Mouse (Mus musculus): ENCODE data around the gene Utrn. TPM values are rescaled to one million over a fixed set of nuclear protein-coding genes. Genes with fewer than 3 reads are reported as not detected.
A peak's percentile ranks its signal among the peaks of the same experiment; 100 is the strongest.

The Utrn gene
- polyA plus RNA-seq, 2 experiments from 2014 or later, result 414 to 617 TPM

DNA sequence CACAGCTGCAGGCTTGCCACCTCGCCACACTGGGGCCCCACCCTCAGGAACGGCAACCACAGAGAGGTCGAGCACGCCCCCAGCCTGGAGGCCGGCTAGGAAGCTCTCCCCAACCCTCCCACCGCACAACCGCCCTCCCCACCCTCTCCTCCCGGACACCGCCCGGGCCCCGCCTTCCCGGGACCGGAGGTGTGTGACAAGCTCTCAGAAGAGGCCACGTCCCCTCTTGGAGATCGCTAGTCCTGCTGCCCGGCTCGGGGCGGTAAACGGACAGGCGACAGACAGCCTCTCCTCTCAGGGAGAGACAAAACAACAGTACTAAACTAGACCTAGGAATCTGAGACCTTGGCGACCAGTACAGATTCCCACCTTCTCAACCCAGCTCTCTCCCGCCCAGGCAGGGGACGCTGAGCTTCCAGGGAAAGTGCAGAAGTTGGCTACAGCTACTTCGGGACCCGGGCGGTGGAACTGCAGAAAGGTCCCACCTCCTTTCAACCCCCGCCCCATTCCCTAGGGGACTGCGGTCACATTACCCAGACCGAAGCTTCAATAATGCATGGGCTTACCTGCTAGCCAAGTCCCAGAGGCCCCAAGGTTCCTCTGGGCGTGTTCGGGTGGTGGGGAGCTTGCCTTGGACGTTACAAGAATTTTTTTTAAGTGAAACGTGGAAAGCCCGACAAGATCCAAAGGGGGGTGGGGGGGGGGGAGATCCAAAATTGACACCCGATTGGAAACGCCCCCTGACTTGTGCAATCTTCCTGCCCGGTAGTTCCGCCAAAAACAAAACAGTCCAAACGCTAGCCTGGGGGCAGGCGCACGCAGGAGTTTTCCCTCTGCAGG, 756 bp downstream of the Utrn start:
- ATAC-seq, result peak; percentile 58

DNA sequence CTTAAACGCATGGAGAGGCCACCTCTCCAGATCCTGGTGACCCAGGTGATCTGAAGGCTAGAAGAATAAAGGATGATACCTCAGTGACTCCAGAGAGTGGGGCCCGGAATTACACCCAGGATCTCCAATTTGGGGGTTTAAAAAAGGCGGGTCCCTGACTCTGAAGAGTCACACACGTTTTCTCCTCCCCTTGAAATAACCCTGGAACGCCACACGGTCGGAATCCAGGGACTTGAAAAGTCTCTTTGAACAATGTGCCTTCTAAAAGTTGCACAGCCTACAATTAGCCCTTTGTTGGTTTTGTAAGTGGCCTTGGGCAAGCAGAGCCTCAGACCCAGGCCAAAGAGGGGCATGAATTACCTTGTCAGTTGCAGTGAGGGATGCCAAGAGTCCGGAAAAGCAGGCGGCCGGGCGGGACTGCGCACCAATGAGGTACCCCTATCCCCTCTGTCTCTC, 1.4 kb downstream of the Utrn start:
- ATAC-seq, result no peak

DNA sequence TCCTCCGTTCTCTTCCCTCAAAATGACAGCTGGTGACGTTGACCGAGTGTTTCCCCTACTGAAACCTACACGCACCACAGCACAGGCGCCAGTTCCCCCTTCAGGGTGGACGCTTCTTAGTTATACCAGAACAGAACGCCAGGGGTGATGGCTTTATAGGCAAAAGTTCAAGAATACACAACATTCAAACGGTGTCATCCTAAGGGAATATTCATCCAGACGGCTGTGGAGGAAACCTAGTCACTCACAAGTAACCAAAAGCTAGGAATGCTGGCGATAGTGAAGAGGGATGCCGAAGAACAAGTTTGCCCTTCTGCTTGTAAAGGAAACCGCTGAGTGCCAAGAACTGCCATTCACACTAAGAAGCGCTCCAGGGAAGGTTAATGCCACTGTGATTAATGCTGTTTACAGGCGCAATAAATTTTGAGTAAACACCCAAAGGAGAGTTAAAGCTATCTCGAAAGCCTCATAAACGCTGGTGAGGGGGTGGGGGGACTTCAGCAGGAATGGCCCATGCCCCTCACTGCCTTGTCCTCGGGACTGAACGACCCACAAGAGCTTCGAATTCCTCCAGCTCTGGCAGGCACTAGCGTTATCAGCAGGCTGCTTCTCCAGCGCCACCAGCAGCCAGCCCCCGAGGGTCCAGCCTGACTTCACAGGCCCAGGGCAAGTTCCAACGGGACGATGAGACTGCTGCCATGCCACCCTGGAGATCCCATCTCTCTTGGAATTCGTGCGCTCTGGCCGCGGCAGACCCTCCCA, 2.0 kb downstream of the Utrn start:
- no peak for ATAC-seq

DNA sequence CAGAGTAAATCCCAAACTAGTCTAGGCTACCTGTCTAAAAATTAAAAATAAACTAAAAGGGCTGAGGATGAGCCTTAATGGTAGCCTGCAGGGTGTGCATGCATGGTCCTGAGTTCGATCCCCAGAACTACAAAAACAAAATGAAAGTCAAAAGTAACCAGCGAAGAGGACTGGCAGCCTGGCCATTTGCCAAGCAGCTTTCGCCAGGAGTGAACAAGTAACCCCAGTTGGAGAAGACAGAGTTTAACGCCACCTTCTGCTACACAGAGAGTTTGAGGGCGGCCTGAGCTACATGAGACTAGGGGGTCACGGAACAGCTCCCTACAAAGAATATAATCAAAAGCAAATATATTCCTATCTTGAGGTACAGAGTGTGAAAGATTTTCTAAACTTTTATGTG, 4.0 kb downstream of the Utrn start:
- ATAC-seq, result no peak

DNA sequence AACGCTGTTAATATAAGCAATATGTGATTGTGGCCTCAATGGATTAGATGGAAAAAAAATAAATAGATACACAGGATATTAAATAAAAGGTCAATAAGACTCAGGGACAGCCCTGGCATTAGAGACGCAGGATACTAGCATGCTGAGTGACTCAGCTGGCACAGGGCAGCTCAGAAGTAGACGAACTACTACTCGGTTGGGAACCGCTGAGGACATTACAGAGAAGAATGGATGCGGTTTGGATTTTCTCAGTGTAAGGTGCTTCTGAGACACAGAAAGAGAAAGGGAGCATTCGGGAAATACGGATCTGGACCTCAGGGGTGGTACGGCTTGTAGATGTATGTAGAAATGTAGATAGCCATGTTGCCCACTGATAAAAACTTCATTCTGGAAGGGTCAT, 5.6 kb downstream of the Utrn start:
- no peak for ATAC-seq

DNA sequence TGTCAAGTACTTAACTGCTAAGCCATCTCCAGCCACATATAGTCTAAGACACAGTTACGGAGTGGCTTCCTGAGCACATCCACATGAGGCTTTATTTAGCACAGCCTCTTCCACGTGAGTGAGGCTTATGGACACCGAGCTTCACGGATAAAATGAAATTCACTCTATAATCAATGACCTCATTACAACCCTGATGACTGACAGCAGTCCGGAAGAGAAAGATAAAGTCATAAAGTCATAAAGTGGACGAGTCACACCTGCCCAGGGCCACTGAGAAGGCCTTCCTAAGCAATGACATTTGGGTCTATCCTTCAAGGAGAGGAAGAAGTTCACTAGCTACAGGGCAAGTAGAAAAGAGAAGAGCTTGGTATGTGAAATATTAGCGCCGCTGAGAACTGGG, 7.1 kb downstream of the Utrn start:
- no peak for ATAC-seq

DNA sequence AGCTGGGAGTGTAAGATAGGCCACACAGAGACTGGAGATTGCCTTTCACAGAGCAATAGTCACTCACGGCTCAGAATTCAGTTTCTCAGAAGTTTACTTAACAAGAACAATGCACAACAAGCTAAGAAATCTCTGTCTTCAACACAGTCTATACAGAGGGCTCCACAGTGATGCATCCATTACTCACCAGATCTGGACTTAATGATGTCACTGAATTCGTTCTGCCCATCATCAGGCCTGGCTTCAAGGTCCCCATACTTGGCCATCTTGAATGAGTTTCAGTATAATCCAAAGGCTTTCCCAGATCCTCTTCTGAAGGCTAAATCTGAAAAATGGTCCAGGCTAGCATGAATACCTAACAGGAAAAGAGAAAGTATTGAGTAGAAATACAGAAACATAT, 7.8 kb downstream of the Utrn start:
- no peak for ATAC-seq

DNA sequence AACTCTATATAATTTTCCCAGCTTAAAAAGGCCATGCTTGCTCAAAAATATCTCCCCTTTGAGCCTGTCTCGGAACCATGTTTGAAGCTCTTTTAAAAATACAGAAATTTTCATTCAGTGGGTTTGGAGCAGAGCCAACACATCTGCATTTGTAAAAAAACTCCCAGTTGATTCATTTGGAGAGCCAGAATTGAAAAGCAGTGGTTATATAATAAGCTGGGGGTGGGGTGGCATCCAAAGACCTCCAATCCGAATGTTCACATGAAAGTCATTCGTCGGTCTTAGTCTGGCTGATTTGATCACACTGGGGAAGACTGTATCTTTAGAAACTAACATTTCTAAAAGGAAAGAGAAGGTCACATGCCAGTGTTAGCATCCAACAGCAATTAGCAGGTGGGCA, 8.4 kb downstream of the Utrn start:
- peak; percentile 11 for ATAC-seq

DNA sequence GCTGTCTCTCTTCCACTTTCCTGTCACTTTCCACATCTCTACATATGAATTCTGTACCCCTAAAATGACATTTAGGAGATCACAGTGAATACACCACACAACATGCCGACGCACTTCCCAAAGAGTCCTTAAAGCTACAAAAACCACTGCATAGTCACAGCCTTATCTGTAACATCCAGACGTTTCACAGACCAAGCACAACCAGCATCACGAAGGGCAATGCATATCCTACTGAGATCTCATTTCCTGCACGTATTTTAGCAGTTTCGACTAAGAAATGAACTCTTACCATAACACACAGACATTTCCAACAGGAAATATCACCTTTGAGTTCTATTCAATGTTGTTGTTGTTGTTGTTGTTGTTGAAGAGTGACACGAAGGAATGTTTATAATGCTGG, 8.8 kb downstream of the Utrn start:
- peak; percentile 91 for ATAC-seq

DNA sequence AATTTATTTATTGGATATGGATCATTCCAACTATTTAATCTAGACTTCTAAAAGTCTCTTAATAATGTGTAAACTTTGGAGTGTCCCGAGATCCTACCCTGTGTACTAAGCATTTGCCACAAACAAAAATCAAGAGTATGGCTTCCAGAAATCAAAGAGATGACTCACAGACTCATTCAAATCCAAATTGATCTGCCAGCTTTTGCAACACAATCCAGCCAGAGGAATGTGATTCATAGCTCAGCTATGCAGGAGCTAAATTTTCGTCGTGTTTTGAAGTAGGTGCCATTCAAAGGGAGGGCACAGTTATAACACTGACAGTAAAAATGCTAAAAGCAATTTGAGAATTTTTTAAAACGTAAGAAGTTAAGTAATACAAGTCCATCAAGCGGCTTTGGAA, 11.1 kb downstream of the Utrn start:
- no peak for ATAC-seq

DNA sequence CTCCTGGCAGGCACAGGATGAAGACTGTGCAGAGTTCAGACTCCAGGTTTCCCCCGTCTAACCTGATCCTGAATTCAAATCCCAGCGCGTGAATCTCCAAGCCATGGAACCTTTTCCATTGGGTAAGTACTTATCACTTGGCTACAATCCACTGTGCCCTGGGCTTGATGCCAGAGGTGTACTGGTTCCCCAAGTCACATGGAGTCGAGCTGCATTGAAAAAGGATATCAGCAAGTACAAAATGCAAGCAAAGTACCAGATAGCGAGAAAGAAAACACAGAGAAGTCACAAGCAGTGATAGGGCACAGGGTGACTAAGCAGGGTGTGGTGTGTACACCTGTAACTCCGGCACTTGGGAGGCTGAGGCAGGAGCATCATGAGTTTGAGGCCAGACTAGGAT, 14.9 kb downstream of the Utrn start:
- ATAC-seq, result no peak

DNA sequence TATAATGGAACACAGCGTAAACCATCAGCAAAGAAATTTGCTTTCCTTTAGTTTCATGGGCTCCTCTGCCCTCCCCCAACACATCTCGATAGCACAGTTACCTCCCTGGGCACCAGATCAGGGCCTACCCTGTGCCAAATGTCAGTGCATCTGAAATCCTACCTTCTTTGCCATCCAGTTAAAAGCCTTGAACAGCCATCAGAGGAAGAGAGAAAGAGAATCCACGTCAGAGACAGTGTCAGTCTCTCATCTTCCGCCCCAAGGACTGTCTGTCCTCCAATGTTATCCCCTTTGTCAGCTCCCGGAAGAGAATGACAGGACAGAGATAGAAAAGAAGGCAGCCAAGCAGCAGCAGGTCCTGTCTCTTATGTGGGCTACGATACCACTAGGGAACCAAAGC, 15.4 kb downstream of the Utrn start:
- ATAC-seq, result no peak

DNA sequence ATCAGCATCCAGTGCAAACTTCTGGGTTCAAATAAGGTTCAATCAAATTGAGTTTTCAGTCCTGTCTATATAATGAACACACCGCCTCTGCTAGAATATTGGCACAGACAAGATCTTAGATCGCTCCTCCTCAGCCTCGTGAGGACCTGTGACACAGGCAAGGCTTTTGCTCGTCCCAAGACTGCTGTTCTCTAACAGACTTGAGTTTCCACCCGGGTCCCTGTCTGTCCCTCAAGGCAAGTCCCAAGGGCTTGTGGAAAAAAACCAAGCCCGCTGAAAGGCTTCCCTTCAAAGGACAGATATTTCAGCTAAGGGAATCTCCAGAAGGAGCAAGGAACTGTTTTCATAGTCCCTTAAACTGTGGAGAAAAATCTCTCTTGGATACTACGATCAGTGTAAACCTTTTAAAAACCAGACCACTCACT, 16.0 kb downstream of the Utrn start:
- no peak for ATAC-seq

DNA sequence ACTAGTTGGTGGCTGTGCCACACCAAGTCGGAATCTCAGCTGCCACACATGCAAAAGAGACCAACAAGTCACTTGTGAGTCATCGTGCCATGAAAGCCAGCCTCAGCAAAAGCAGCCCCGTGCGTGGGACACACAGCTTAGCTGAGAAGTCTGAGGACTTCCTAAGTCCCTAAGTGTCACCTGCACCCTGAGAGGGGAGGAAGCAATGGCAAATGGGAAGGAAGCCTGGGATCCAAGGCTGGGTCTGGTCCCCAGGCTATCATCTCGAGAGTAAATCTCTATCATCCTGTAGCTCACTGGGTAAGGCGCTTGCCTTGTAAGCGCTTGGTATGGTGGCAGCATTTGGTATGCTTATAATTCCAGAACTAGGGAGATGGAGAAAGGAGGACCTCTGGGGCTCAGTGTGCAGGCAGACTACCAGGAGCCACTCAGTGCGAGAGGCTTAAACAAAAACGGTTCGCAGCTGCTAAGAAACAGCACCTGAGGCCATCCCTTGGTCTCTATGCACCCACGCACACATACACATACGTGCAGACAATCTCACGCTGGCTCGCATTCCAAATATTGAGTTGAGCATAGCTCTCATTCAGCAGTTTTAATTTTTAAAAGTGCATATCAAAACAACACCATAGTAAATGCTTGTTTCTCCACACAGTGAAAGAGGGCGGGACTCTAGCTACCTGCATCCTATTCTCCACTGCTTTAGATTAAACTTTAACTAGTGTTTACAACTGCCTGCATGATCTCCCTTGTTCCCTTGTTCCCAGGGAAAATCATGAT, 16.6 kb downstream of the Utrn start:
- no peak for ATAC-seq

DNA sequence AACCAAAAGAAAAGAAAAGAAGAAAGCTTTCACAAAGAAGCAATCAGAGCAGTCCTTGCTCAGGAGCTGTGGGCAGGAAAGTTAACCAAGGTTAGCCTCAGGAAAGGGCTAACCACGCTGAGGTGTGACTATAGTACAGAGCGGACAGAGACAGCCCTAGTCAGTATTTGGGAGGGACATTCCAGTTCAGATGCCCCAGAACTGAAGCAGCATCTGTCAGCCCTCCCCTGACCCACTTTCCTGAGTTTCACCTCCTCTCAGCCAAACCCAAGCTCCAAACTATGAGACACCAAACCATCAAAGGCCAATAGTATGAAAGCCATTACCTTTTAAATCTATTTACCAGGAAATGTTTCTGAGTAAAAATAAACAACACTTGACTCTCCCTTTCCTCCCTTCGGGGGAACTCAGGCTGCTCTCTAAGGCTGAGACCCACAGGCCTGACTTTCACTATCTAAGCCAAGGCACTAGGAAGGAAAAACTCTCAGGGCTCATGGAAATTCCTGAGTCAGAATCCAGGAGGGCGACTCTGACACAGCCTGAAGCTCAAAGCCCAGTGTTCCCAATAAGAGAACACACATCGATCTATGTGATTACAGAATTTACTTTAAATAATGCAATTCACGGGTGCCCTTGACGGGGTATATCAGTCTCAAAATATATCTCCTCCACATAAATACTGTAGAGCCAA, 18.2 kb downstream of the Utrn start:
- ATAC-seq, result no peak

DNA sequence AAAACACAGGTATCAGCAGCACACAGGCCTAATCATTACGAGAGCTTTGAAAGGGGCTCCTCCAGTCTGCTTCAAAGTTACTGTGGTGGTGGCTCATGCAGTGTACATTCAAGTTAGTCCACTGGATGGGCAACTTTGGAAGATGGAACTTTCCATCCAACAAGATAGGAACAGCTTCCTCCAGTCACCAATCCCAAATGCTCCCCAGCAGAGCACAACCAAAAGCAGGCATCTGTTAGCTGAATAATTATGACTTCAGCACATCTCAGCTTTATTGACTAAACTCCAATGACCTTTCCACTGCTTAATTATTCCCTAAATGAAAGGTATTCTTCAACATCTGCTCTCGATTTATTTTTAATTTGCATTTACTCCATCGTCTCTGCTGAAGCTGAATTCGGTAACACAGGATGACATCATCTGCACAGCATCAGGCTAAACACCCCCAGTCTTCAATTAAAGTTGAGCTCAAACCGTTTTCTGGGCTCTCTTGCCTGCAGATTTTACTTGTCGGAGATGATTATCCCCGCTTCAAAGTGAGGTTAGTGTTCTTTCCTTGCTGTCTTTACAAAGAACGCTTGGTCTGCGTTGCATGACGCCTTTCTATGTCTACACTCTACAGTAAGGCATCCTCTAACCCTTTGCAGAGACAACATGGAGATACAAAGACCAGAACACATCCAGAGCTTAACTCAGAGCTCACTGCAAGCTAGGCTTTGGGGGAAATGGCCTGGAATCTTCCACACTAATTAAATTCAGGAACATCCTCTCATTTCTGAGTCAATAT, 20.6 kb downstream of the Utrn start:
- ATAC-seq, result no peak

DNA sequence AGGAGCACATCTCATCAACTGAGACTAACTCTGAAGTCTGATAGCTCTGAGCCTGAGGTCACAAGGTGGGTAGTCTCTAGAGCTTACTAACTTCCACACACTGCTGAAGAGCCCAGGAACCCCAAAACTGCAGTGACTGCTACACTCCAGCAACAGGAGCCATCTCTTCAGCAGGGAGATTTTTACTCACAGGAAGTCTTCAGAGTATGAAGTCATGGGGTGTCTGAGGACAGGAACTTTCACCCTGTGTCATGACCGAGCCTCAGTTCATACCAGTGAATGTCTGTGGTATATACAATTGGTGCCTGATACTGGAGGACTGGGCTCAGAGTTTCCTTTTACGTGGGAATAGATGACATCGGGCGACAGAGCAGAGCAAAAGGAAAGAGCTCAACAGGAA, 26.6 kb downstream of the Utrn start:
- ATAC-seq, result peak; percentile 90

DNA sequence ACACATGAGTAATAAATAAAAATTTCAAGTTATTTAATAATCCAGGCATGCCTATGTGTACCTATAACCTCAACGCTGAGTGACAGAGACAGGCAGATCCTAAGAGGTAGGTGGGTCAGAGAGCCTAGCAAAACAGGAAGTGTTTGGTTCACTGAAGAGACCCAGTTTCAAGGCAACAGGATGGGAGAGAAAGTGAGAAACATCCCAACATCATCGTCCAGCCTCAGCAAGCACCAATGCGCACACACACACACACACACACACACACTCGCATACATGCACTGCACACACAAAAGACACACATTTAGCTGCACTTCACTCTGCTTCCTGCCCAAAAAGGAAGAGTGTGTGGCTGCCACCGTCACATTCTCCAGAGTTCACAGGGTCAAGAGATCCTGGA, 27.7 kb downstream of the Utrn start:
- peak; percentile 66 for ATAC-seq

DNA sequence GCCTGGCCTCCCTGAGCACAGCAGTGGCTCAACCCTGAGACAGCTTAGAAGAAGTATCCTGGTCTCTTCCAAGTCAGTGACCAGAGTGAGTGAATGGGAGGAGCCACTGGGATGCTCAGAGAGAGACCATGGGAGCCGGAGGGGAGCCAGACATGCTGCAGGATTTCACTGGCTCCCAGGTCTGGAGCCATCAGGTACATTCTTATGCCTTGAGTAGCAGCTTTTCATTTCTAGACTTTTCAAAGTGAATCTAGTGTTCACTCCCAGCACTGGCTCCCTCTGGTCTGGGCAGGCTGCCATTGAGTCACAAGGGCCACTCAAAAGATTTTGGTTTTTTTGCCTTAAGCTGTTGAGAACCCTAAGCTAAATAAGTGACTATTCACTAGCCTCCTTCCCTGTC, 31.5 kb downstream of the Utrn start:
- ATAC-seq, result no peak

DNA sequence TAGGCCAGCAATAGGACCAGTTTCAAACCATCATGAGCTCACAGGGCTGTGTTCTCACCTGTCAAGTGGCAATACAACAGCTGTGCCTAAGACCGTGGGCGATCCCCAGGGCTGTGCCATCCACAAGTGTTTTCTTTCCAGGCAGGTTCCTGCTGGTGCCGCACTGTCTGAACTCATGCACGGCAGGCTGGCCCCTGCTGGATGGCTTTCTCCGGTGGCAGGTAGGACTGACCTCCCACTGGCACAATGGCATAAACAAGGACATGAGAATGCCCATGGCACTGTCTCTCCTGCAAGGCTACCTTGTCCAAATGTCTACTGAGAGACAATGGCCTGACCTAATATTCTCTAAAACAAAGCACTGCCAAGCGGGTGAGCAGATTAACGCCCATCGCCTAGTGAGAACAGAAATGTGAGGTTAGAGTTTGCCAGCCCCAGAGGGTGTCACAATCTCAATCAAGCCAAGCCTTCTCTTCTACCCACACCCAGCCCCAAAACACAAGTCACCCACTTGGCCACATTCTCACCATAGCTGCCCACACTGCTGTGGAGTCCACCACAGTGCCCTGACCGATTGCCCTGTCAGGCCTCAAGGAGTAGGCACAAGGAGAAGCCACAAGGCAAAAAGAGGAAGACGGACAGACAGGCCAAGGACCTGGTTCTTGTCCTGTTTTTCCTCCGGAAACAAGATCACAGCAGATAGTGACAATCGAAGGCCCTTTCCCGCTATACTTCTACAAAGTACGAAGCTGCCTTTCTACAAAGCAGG, 32.9 kb downstream of the Utrn start:
- no peak for ATAC-seq

DNA sequence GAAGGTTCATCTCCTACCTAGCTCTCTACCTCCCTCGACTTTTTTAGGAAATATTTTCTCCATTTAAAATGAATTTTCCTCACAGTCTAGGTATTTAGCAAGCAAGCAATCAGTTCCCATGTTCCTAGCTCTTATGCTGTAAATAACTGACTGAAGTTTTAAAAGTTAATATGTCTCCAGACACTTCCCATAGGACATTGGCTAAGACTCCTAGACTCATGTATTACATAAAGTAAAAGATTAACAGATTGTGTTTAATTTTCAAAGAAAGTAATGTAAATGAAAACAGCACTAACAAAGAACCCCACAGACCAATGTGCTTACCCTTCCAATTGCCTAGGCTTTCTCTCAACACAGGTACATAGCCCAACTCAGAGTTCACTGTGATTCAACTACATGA, 35.0 kb downstream of the Utrn start:
- no peak for ATAC-seq
